Mouse (Mus musculus) adrenal gland, adult 8-10 months (tissue): ENCODE results near the gene Oas1f. TPM values are rescaled to one million over a fixed set of nuclear protein-coding genes. Genes with fewer than 3 reads are reported as not detected.
"Not testable (repeated sequence)": the region's sequence is repeated elsewhere in the genome, so short reads cannot be mapped to it uniquely, and the experiment has no call there.

Experiments
- DNase-seq: peaks from one replicate; pipeline ENCODE4 v3.0.0; 2022
- total RNA-seq, 4 experiments: library from RNA; stranded (reverse); gene quantifications; 2 replicates each; pipeline ENCODE4 v1.2.4; 2022

The Oas1f gene
- total RNA-seq, 4 experiments from 2014 or later, result not detected

- no peak for DNase-seq
Measured at GRCm38 (mm10) chr5:120871469-120871868, 24.3 kb downstream of the Oas1f start.

- DNase-seq, result not testable (repeated sequence)
Measured at GRCm38 (mm10) chr5:120876839-120877238, 29.7 kb downstream of the Oas1f start.

- DNase-seq, result not testable (repeated sequence)
Measured at GRCm38 (mm10) chr5:120877407-120877806, 30.2 kb downstream of the Oas1f start.

- not testable (repeated sequence) for DNase-seq
Measured at GRCm38 (mm10) chr5:120878803-120879202, 31.6 kb downstream of the Oas1f start.

DNA sequence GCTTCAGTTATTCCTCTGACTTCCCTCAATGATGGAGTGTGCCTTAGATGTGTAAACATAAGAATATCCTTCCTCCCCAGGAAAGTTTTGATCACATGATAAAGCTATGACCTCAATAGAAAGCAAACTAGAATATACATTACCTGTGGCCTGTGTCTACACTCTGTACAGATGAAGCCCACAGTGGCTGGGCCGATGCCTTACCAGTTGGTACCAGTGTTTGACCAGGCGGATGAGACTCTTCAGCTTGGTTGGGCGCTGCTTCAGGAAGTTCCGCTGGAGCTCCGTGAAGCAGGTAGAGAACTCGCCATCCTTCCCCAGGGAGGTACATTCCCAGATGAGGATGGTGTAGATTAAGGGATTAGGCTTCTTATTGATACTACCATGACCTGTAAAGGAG, 34.5 kb downstream of the Oas1f start:
- not testable (repeated sequence) for DNase-seq

GRCm38 (mm10) chr5:120887413-120887812, 40.2 kb downstream of the Oas1f start, which contains the start of gene Oas1g:
Gene Oas1g, minus strand, starts transcription at chr5:120887613.
- DNase-seq, result not testable (repeated sequence)

- DNase-seq, result no peak
Measured at GRCm38 (mm10) chr5:120887831-120888230, 40.7 kb downstream of the Oas1f start.

DNA sequence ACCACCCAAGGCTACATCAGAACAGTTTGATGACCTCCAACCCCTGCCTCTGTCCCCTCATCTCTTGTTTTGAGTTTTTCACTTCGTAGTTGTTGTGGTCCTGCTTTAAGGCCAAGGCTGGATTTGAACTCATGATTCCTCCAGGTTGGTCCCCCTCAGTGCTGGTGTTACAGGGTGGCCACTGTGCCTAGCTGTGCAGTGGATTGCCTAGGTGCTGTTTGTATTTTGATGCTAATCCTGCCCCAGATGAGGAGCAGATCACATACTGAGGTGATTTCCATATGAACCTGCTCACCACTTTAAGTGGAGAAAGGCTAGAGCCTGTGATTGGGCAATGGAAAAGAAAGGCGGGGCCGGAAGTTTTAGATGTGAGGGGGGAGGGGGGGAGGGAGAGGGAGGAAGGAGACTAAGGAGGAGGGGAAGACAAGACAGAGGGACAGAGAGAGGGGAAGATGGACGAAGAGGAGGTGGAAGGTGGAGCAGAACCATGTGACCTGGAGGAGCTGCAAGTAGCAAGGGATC, 41.2 kb downstream of the Oas1f start:
- DNase-seq, result not testable (repeated sequence)

DNA sequence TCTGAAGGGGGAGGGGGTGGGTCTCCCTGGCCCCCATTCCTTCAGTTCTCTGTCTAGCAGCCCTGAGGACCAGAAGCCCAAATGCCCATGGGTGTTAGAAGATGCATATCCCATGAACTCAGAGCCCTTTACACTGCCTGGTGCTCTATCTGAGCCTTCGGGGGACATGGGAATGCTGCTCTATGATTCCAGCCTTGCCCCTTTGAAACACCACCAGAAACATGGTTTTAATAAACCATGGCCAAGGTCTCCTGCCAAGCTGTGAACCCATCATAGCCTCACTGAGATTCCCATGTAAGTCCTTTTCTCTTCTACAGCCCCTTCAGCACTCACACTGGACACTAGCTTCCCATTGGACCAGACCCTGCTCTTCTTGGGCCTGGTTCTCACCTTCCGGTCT, 42.9 kb downstream of the Oas1f start:
- no peak for DNase-seq

DNA sequence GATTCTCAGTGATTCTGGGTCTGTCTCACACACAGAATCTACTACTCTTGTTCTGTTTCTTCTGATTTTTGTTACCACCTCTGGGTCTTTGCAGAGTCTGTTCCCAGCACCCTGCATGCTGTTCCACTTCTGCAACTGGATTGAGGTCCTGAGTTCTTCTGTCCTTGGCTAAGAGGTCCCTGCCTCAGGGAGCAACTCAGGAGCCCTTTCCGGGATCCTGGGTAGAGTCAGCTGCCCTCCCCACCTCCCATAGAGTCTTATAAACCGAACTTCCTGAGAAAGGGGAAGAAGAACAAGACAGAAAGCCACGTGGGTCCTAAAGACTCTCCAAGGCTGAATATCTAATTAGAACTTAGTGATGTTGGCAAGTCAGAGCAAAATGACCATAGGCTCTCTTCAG, 43.8 kb downstream of the Oas1f start:
- DNase-seq, result no peak

DNA sequence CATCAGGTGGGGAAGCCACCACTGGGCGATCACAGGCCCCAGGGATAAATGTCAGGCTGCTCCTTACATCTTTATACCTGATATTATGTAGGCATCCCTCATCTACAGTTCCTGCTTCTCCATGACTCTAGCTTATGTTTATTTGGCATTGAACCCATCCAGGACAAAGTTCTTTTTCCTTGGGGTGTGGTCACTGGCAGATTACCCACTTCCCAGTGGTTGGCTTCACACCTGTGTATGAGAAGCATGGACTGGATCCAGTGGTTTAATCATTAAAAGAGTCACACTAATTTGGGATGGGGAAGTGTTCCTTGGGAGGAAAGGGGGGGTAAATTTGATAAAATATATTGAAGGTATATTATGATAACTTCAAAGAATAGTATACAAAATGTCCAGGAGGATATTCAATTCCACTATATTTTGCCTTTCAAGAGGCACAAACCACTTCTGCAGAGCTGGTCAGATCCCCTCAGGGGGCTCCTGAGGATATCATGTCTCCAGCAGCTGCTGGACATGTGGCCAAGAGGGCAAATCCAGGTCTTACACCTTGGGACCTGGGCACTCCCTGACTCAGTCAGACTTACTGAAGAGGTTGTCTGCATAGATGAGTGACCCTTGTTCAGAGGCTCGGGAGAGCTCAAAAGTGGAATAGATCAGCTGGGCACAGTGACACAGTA, 44.5 kb downstream of the Oas1f start:
- not testable (repeated sequence) for DNase-seq

GRCm38 (mm10) chr5:120892243-120892660, 45.1 kb downstream of the Oas1f start:
- DNase-seq, result no peak

- not testable (repeated sequence) for DNase-seq
Measured at GRCm38 (mm10) chr5:120893866-120894265, 46.7 kb downstream of the Oas1f start.

- not testable (repeated sequence) for DNase-seq
Measured at GRCm38 (mm10) chr5:120894692-120895091, 47.5 kb downstream of the Oas1f start.

- no peak for DNase-seq
Measured at GRCm38 (mm10) chr5:120895231-120895900, 48.2 kb downstream of the Oas1f start.

DNA sequence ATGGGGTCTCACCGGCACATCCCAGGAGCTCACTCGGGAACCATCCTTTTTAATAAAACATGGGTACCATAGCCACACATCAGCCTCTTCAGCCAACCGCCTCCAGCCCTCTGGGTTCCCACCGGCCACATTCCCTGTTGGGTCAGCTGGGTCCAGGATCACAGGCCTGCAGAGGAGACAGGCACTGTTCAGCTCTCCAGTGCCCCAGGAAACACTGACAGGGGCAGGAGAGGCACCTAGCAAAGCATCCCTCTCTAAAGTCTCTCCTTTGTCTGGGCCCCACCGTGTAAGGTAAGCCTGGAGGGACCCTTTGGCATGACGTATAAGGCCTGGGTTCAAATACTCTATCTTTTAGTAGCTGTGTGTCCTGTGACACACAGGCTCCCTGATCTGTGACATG, 51.1 kb downstream of the Oas1f start:
- no peak for DNase-seq

GRCm38 (mm10) chr5:120898726-120899125, 51.6 kb downstream of the Oas1f start:
- DNase-seq, result no peak

GRCm38 (mm10) chr5:120900666-120901065, 53.5 kb downstream of the Oas1f start:
- no peak for DNase-seq

- DNase-seq, result no peak
Measured at GRCm38 (mm10) chr5:120902056-120902455, 54.9 kb downstream of the Oas1f start.

DNA sequence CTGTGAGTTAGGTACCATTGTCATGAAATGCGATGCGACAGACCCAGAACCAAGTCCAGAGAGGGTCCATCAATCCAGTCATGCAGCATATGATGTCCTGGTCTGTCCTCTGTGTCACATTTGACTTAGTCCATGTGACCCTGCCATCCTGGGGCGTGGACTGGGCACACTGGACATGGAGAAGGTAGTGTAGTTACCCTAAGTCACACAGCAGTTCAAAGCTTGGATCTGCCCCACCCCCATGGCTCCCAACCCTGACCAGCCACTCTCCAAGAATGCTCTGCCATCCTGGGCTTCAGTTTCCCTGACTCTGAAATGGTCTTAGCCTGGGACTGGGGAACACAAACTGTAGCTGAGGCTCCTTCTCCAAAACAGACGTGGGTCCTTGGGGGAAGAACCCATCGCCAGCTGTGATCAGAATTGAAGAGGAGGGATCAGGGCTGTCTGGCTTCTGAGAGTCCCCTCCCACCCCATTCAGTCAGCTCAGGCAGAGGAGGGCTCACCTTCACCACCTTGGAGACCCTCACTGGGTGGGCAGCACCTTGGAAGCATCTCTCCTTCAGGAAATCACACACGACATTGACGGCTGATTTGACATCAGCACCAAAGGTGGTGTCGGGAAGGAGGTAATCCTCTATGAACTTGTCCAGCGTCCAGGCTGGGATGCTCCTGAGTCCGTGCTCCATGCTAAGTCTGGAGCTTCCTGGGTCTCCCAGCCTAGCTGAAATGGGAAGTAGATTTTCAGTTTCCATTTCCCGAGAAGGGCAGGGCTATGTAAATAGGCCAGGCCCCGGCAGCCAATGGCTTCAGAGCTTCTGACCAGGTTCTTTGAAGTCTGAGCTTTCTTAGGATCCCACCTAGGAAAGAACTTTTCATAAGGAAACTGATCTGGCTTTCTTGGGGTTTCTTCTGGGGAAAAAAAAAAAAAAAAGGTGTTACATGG, 59.9 kb downstream of the Oas1f start, which contains the start of gene Oas1a:
Oas1a (minus strand) TSS at position 731 of the 943 bp plus-strand sequence.
- not testable (repeated sequence) for DNase-seq
